Mouse (Mus musculus) gastrocnemius, adult 2 months (tissue): ENCODE results near the gene Apom. TPM values are rescaled to one million over a fixed set of nuclear protein-coding genes. Genes with fewer than 3 reads are reported as not detected.

ENCODE experiments used
- DNase-seq: peaks from one replicate; pipeline ENCODE4 v3.0.0; 2022
- H3K27ac ChIP-seq: fragments of 200-600 bp; 2 replicates; pipeline ENCODE4 v1.8.1; 2022; ENCODE audit warnings: mild to moderate bottlenecking
- H3K4me3 ChIP-seq: fragments of 200-600 bp; 2 replicates; pipeline ENCODE4 v1.8.1; 2022; ENCODE audit warnings: mild to moderate bottlenecking, moderate library complexity
- CTCF ChIP-seq: fragments of 200-600 bp; IDR thresholded peaks from 2 replicates; pipeline ENCODE4 v1.8.1; 2022; ENCODE audit warnings: antibody characterized with exemption, mild to moderate bottlenecking, moderate library complexity
- intact Hi-C: fragments of 180-260 bp; cut with DNase I; formaldehyde crosslinking; loops from one replicate; pipeline ENCODE4 v1.15.1; 2025
- total RNA-seq, 2 experiments: library from RNA; stranded (reverse); gene quantifications; 2 replicates each; pipeline ENCODE4 v1.2.3; 2021

The Apom gene
- total RNA-seq, 2 experiments from 2014 or later = not detected

GRCm38 (mm10) chr17:35156461-35157200, 24.8 kb upstream of the Apom start:
- TF ChIP-seq CTCF = no peak
- intact Hi-C loops = no loop called here
- DNase-seq = no peak
- H3K4me3 ChIP-seq = no peak overlapping the region
- no peak overlapping the region for H3K27ac ChIP-seq

GRCm38 (mm10) chr17:35155451-35155850, 23.6 kb upstream of the Apom start:
- DNase-seq = no peak
- TF ChIP-seq CTCF = no peak
- Histone ChIP-seq H3K4me3 (no peak overlapping the region), H3K27ac (no peak overlapping the region)
- intact Hi-C loops = no loop called here

GRCm38 (mm10) chr17:35154616-35155015, 22.8 kb upstream of the Apom start:
- no peak overlapping the region for H3K27ac ChIP-seq
- H3K4me3 ChIP-seq = no peak overlapping the region
- intact Hi-C loops = no loop called here
- DNase-seq = no peak
- TF ChIP-seq CTCF = no peak

- no peak for DNase-seq
- no peak for TF ChIP-seq CTCF
- Histone ChIP-seq H3K27ac (no peak overlapping the region), H3K4me3 (no peak overlapping the region)
- intact Hi-C loops = no loop called here
Measured at GRCm38 (mm10) chr17:35153931-35154330, 22.1 kb upstream of the Apom start.

GRCm38 (mm10) chr17:35153077-35153476, 21.2 kb upstream of the Apom start:
- intact Hi-C loops = no loop called here
- Histone ChIP-seq H3K27ac (no peak overlapping the region), H3K4me3 (no peak overlapping the region)
- no peak for TF ChIP-seq CTCF
- DNase-seq = no peak

GRCm38 (mm10) chr17:35152121-35152520, 20.3 kb upstream of the Apom start:
- intact Hi-C loops = no loop called here
- Histone ChIP-seq H3K27ac (no peak overlapping the region), H3K4me3 (no peak overlapping the region)
- no peak for TF ChIP-seq CTCF
- no peak for DNase-seq

GRCm38 (mm10) chr17:35147922-35148639, 16.2 kb upstream of the Apom start:
- intact Hi-C loops = no loop called here
- no peak for TF ChIP-seq CTCF
- DNase-seq = no peak
- H3K4me3 ChIP-seq = no peak overlapping the region
- peak overlapping the region; percentile 8; the same call in 1 of the 2 replicates for H3K27ac ChIP-seq

- no peak for DNase-seq
- H3K4me3 ChIP-seq = no peak overlapping the region
- TF ChIP-seq CTCF = no peak
- no peak overlapping the region for H3K27ac ChIP-seq
- intact Hi-C loops = no loop called here
Measured at GRCm38 (mm10) chr17:35147348-35147747, 15.5 kb upstream of the Apom start.

- Histone ChIP-seq H3K27ac (no peak overlapping the region), H3K4me3 (no peak overlapping the region)
- no peak for DNase-seq
- TF ChIP-seq CTCF = no peak
- intact Hi-C loops = no loop called here
Measured at GRCm38 (mm10) chr17:35146139-35146538, 14.3 kb upstream of the Apom start.

- no peak overlapping the region for H3K4me3 ChIP-seq
- no peak for TF ChIP-seq CTCF
- intact Hi-C loops = no loop called here
- no peak overlapping the region for H3K27ac ChIP-seq
- DNase-seq = no peak
Measured at GRCm38 (mm10) chr17:35141971-35142370, 10.1 kb upstream of the Apom start.

- Histone ChIP-seq H3K27ac (no peak overlapping the region), H3K4me3 (no peak overlapping the region)
- no peak for TF ChIP-seq CTCF
- intact Hi-C loops = no loop called here
- no peak for DNase-seq
Measured at GRCm38 (mm10) chr17:35140490-35140996, 8.7 kb upstream of the Apom start.

GRCm38 (mm10) chr17:35139269-35139668, 7.4 kb upstream of the Apom start:
- intact Hi-C loops = no loop called here
- no peak for TF ChIP-seq CTCF
- H3K27ac ChIP-seq = no peak overlapping the region
- no peak overlapping the region for H3K4me3 ChIP-seq
- DNase-seq = no peak

GRCm38 (mm10) chr17:35135591-35136320, 3.9 kb upstream of the Apom start:
- Histone ChIP-seq H3K27ac (peak overlapping the region; percentile 100), H3K4me3 (peak overlapping the region; percentile 94)
- DNase-seq = no peak
- no peak for TF ChIP-seq CTCF
- intact Hi-C loops = no loop called here
